Mouse (Mus musculus) embryonic facial prominence, embryonic 15.5 days (tissue): ENCODE data around the gene Xrra1. TPM values are rescaled to one million over a fixed set of nuclear protein-coding genes. Genes with fewer than 3 reads are reported as not detected.

Source experiments
- ATAC-seq: fragments of 200-750 bp; cut with Nextera tagmentation; 2 replicates; pipeline ENCODE4 v1.8.0; 2017; ENCODE audit warnings: low read depth, moderate TSS enrichment; ENCODE audit not compliant: insufficient number of reproducible peaks, low FRiP score, low TSS enrichment
- H3K27ac ChIP-seq: fragments of 300-500 bp; sonication (generic); replicated peaks from 2 replicates; pipeline ENCODE4 v1.5.1; 2015; ENCODE audit warnings: mild to moderate bottlenecking, inconsistent platforms
- H3K27me3 ChIP-seq: fragments of 300-500 bp; sonication (generic); 2 replicates; pipeline ENCODE4 v1.6.1; 2015; ENCODE audit warnings: inconsistent platforms
- H3K36me3 ChIP-seq: fragments of 300-500 bp; sonication (generic); 2 replicates; pipeline ENCODE4 v1.6.1; 2015; ENCODE audit warnings: mild to moderate bottlenecking, inconsistent platforms
- H3K4me1 ChIP-seq: fragments of 300-500 bp; sonication (generic); 2 replicates; pipeline ENCODE4 v1.6.1; 2015; ENCODE audit warnings: inconsistent platforms
- H3K4me2 ChIP-seq: fragments of 300-500 bp; sonication (generic); replicated peaks from 2 replicates; pipeline ENCODE4 v1.6.1; 2015; ENCODE audit warnings: mild to moderate bottlenecking, inconsistent platforms
- H3K4me3 ChIP-seq: fragments of 300-500 bp; sonication (generic); replicated peaks from 2 replicates; pipeline ENCODE4 v1.5.1; 2015; ENCODE audit warnings: mild to moderate bottlenecking, inconsistent platforms
- H3K9ac ChIP-seq: fragments of 300-500 bp; sonication (generic); 2 replicates; pipeline ENCODE4 v1.6.1; 2015; ENCODE audit warnings: inconsistent platforms
- H3K9me3 ChIP-seq: fragments of 300-500 bp; sonication (generic); replicated peaks from 2 replicates; pipeline ENCODE4 v1.6.1; 2016; ENCODE audit warnings: inconsistent platforms
- WGBS: fragments of 180-500 bp; shearing (Covaris S2); methylation state at CpG from one replicate; pipeline ENCODE4 v1.1.7; 2015; 5-methylcytosine and 5-hydroxymethylcytosine counted together
- polyA plus RNA-seq: library from polyadenylated mRNA; unstranded; fragments of >200 nt; fragmentation: Nextera tagmentation; extraction: Ambion mirVana; gene quantifications from 2 replicates; pipeline ENCODE4 v1.2.1, GENCODE M21; 2015

Gene Xrra1
- polyA plus RNA-seq, 1 experiment from 2014 or later: 0.65 TPM

GRCm38 (mm10) chr7:99878254-99878653, 19.3 kb downstream of the Xrra1 start:
- no peak overlapping the region for H3K27ac ChIP-seq
- H3K36me3 ChIP-seq: no peaks in the 10 kb centered on the region
- no peaks in the 10 kb centered on the region for H3K4me1 ChIP-seq
- H3K4me3 ChIP-seq: no peak overlapping the region
- ATAC-seq: no peak
- H3K9me3 ChIP-seq: no peaks in the 10 kb centered on the region
- no peaks in the 10 kb centered on the region for H3K27me3 ChIP-seq
- no peak overlapping the region for H3K4me2 ChIP-seq
- 44% methylated on average over 2 of the region's 2 CpGs for WGBS
- H3K9ac ChIP-seq: no peak overlapping the region

- Histone ChIP-seq H3K9me3 (no peaks in the 10 kb centered on the region), H3K4me2 (no peak overlapping the region), H3K4me3 (no peak overlapping the region), H3K27me3 (no peaks in the 10 kb centered on the region), H3K27ac (no peak overlapping the region), H3K9ac (no peak overlapping the region), H3K36me3 (no peaks in the 10 kb centered on the region), H3K4me1 (no peaks in the 10 kb centered on the region; the same call in 1 of the 2 replicates)
- no peak for ATAC-seq
- WGBS: 59% methylated on average over 2 of the region's 2 CpGs
Measured at GRCm38 (mm10) chr7:99887230-99887735, 28.4 kb downstream of the Xrra1 start.

GRCm38 (mm10) chr7:99887743-99888142, 28.8 kb downstream of the Xrra1 start:
- Histone ChIP-seq H3K4me2 (no peak overlapping the region), H3K27me3 (no peaks in the 10 kb centered on the region), H3K4me3 (no peak overlapping the region), H3K36me3 (no peaks in the 10 kb centered on the region), H3K27ac (no peak overlapping the region), H3K9ac (no peak overlapping the region), H3K9me3 (no peaks in the 10 kb centered on the region), H3K4me1 (no peaks in the 10 kb centered on the region; the same call in 1 of the 2 replicates)
- ATAC-seq: no peak

- no peak for ATAC-seq
- WGBS: 41% methylated on average over 10 of the region's 10 CpGs
- Histone ChIP-seq H3K9me3 (no peaks in the 10 kb centered on the region), H3K36me3 (no peaks in the 10 kb centered on the region), H3K4me2 (no peak overlapping the region), H3K27me3 (no peaks in the 10 kb centered on the region), H3K27ac (no peak overlapping the region), H3K4me1 (no peaks in the 10 kb centered on the region; the same call in 1 of the 2 replicates), H3K4me3 (no peak overlapping the region), H3K9ac (no peak overlapping the region)
Measured at GRCm38 (mm10) chr7:99889175-99889880, 30.4 kb downstream of the Xrra1 start.

- Histone ChIP-seq H3K4me3 (no peak overlapping the region), H3K27me3 (no peaks in the 10 kb centered on the region), H3K4me2 (no peak overlapping the region), H3K4me1 (no peaks in the 10 kb centered on the region; the same call in 1 of the 2 replicates), H3K9ac (no peak overlapping the region), H3K9me3 (no peaks in the 10 kb centered on the region), H3K36me3 (no peaks in the 10 kb centered on the region), H3K27ac (no peak overlapping the region)
- 43% methylated on average over 3 of the region's 3 CpGs for WGBS
- no peak for ATAC-seq
Measured at GRCm38 (mm10) chr7:99890168-99890755, 31.3 kb downstream of the Xrra1 start.

- no peaks in the 10 kb centered on the region; the same call in 1 of the 2 replicates for H3K4me1 ChIP-seq
- H3K9ac ChIP-seq: no peak overlapping the region
- ATAC-seq: no peak
- H3K27me3 ChIP-seq: no peaks in the 10 kb centered on the region
- H3K27ac ChIP-seq: no peak overlapping the region
- no peak overlapping the region for H3K4me3 ChIP-seq
- H3K36me3 ChIP-seq: no peaks in the 10 kb centered on the region
- WGBS: 42% methylated on average over 3 of the region's 3 CpGs
- H3K9me3 ChIP-seq: no peaks in the 10 kb centered on the region
- no peak overlapping the region for H3K4me2 ChIP-seq
Measured at GRCm38 (mm10) chr7:99891471-99891870, 32.6 kb downstream of the Xrra1 start.

- no peak overlapping the region for H3K4me3 ChIP-seq
- no peak overlapping the region for H3K4me2 ChIP-seq
- no peaks in the 10 kb centered on the region for H3K36me3 ChIP-seq
- WGBS: 84% methylated on average over 2 of the region's 2 CpGs
- H3K27ac ChIP-seq: no peak overlapping the region
- H3K27me3 ChIP-seq: no peaks in the 10 kb centered on the region
- H3K9ac ChIP-seq: no peak overlapping the region
- no peaks in the 10 kb centered on the region; the same call in 1 of the 2 replicates for H3K4me1 ChIP-seq
- no peaks in the 10 kb centered on the region for H3K9me3 ChIP-seq
- ATAC-seq: no peak
Measured at GRCm38 (mm10) chr7:99892351-99892750, 33.4 kb downstream of the Xrra1 start.

GRCm38 (mm10) chr7:99893967-99894366, 35.1 kb downstream of the Xrra1 start:
- Histone ChIP-seq H3K4me2 (no peak overlapping the region), H3K27ac (no peak overlapping the region), H3K4me3 (no peak overlapping the region), H3K4me1 (no peaks in the 10 kb centered on the region; the same call in 1 of the 2 replicates), H3K9ac (no peak overlapping the region), H3K27me3 (no peaks in the 10 kb centered on the region), H3K9me3 (no peaks in the 10 kb centered on the region), H3K36me3 (no peaks in the 10 kb centered on the region)
- WGBS: 56% methylated on average over 3 of the region's 3 CpGs
- ATAC-seq: no peak

GRCm38 (mm10) chr7:99894478-99894877, 35.6 kb downstream of the Xrra1 start:
- Histone ChIP-seq H3K4me2 (no peak overlapping the region), H3K4me1 (no peaks in the 10 kb centered on the region; the same call in 1 of the 2 replicates), H3K36me3 (no peaks in the 10 kb centered on the region), H3K4me3 (no peak overlapping the region), H3K9me3 (no peaks in the 10 kb centered on the region), H3K27me3 (no peaks in the 10 kb centered on the region), H3K9ac (no peak overlapping the region), H3K27ac (no peak overlapping the region)
- ATAC-seq: no peak
- WGBS: 79% methylated on average over 6 of the region's 6 CpGs

GRCm38 (mm10) chr7:99896905-99897304, 38.0 kb downstream of the Xrra1 start:
- no peaks in the 10 kb centered on the region for H3K4me1 ChIP-seq
- no peak for ATAC-seq

GRCm38 (mm10) chr7:99902208-99902607, 43.3 kb downstream of the Xrra1 start:
- H3K9ac ChIP-seq: no peak overlapping the region
- H3K27ac ChIP-seq: no peak overlapping the region
- WGBS: 61% methylated on average over 4 of the region's 4 CpGs
- H3K36me3 ChIP-seq: no peaks in the 10 kb centered on the region
- no peaks in the 10 kb centered on the region for H3K9me3 ChIP-seq
- ATAC-seq: no peak
- peaks cover 7% of the 10 kb centered on the region; the same call in 1 of the 2 replicates for H3K4me1 ChIP-seq
- no peak overlapping the region for H3K4me2 ChIP-seq
- no peaks in the 10 kb centered on the region for H3K27me3 ChIP-seq
- no peak overlapping the region for H3K4me3 ChIP-seq

More at GRCm38 (mm10) chr7:99896905-99897304, 38.0 kb downstream of the Xrra1 start:
- Histone ChIP-seq H3K9me3 (no peaks in the 10 kb centered on the region), H3K36me3 (no peaks in the 10 kb centered on the region), H3K4me2 (no peak overlapping the region), H3K4me3 (no peak overlapping the region), H3K27me3 (no peaks in the 10 kb centered on the region), H3K9ac (no peak overlapping the region), H3K27ac (no peak overlapping the region)
- 80% methylated on average over 4 of the region's 4 CpGs for WGBS
